Mouse (Mus musculus) E14TG2a.4 (cell line): ENCODE data around the gene Rai14.
A peak's percentile ranks its signal among the peaks of the same experiment; 100 is the strongest.

Experiments
- CTCF ChIP-seq: conservative IDR thresholded peaks from 2 replicates; pipeline ENCODE4 v1.5.1; 2014; ENCODE audit warnings: low read length
- NANOG ChIP-seq: IDR thresholded peaks from 2 replicates; pipeline ENCODE4 v1.6.1; 2014; ENCODE audit warnings: borderline replicate concordance, low read length, mixed read lengths
- POU5F1 ChIP-seq: IDR thresholded peaks from 2 replicates; pipeline ENCODE4 v1.6.1; 2014; ENCODE audit warnings: low read length, borderline replicate concordance

DNA sequence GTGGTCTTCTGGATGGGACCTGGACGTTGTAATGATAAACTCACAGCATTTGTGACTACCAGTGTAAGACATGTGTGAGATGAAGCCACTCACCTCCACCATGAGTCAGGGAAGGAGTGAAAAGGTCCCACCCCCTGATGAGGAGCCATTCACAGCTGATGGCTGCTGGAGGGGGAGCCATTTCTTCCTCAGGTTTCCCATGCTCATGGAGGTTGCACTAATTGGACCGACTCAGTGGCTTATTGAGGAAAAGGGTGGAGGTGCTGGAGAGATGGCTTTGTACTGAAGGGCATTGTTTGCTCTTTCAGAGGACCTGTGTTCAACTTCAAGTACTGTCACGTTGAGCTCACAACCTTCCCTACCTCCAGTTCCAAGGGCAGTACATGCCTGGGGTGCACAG is 10.4 kb upstream of the Rai14 start:
- TF ChIP-seq CTCF (no peak), NANOG (peak; percentile 87), POU5F1 (no peak)
